Mouse (Mus musculus): ENCODE data around the gene Arg1. TPM values are rescaled to one million over a fixed set of nuclear protein-coding genes. Genes with fewer than 3 reads are reported as not detected.

Arg1 gene
- polyA plus RNA-seq, 1 experiment, result 0.23 TPM

DNA sequence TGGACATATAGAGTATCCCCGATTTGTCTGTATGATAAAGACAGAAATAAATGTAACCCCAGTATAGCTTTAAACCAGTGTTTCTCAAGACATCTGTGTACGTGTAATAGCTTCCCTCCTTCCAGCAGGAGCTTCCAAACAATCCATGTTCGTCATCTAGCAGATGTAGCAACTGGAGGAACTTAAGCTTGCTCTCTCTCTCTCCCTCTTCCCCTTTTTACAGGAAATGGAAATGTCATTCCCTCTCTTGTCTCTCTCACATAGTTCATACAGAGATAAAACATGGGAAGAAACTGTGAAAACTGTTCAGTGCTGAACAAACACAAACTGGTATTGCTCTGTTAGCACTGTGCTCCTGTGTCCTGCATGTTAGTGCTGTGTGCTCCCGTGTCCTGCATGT lies 22.9 kb upstream of the Arg1 start:
- TF ChIP-seq CTCF (IDR thresholded peaks at IDR 0.05; ENCODE audit: borderline replicate concordance, control insufficient read depth, extremely low read depth, insufficient read depth, low read length, poor library complexity), result no peak
- no peak for TF ChIP-seq POLR2A (IDR thresholded peaks at IDR 0.05; ENCODE audit: control insufficient read depth, extremely low read depth, insufficient read depth, low read length, poor library complexity)
- H3K27me3 ChIP-seq (ENCODE audit: control insufficient read depth, insufficient read depth, low read length), result no peaks in the 10 kb centered on the region
- no peaks in the 10 kb centered on the region for H3K4me1 ChIP-seq (replicated peaks; ENCODE audit: control insufficient read depth, insufficient read depth, low read length)
- WGBS, result 82% methylated on average over 4 of the region's 4 CpGs
- no peak overlapping the region for H3K4me3 ChIP-seq (ENCODE audit: control insufficient read depth, insufficient read depth, low read length)
- H3K27ac ChIP-seq (ENCODE audit: control insufficient read depth, insufficient read depth, low read length), result no peak overlapping the region
- DNase-seq, result no peak
- H3K36me3 ChIP-seq (ENCODE audit: control insufficient read depth, insufficient read depth, low read length), result no peaks in the 10 kb centered on the region

DNA sequence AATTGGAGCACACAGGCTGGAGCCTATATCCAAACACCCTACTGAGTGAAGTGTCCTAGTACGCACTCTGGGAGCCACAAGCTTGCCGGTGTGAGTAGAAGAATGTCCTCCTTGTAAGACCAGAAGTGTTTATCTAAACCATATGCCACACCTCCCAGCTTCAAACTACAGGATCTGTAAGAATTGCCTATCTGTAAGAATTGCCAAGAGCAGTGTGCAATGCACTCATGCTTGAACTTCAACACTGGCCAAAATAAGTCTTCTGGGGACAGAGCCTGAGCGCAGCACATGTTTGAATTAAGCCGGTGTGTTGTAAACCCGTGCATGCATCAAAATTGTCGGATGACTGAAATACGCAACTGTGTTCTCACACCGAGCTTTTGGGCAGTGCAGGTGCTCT lies 21.0 kb upstream of the Arg1 start:
- TF ChIP-seq CTCF (IDR thresholded peaks at IDR 0.05; ENCODE audit: borderline replicate concordance, control insufficient read depth, extremely low read depth, insufficient read depth, low read length, poor library complexity), result no peak
- no peak for TF ChIP-seq POLR2A (IDR thresholded peaks at IDR 0.05; ENCODE audit: control insufficient read depth, extremely low read depth, insufficient read depth, low read length, poor library complexity)
- DNase-seq, result no peak
- WGBS, result 92% methylated on average over 8 of the region's 8 CpGs
- no peak overlapping the region for H3K4me3 ChIP-seq (ENCODE audit: control insufficient read depth, insufficient read depth, low read length)
- no peaks in the 10 kb centered on the region for H3K27me3 ChIP-seq (ENCODE audit: control insufficient read depth, insufficient read depth, low read length)
- no peaks in the 10 kb centered on the region for H3K4me1 ChIP-seq (replicated peaks; ENCODE audit: control insufficient read depth, insufficient read depth, low read length)
- H3K27ac ChIP-seq (ENCODE audit: control insufficient read depth, insufficient read depth, low read length), result no peak overlapping the region
- no peaks in the 10 kb centered on the region for H3K36me3 ChIP-seq (ENCODE audit: control insufficient read depth, insufficient read depth, low read length)

DNA sequence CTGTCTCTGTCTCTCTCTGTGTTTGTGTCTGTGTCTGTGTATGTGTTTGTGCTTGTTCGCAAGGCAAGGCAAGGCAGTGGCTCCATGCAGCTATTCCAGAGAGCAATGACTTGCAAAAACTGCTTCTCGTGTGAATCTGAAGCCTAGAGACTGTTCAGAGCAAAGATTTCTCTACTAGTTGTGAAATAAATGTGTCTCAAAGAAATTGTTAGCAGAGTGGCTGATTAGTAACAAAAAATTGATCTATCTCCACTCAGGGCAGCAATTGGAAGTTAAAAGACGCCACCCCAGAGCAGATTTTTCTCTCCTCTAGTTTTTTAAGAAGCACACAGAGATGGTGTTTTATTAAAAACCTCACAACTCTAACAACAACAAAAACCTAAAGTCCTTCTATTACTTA lies 20.6 kb upstream of the Arg1 start:
- H3K27ac ChIP-seq (ENCODE audit: control insufficient read depth, insufficient read depth, low read length), result no peak overlapping the region
- no peaks in the 10 kb centered on the region for H3K4me1 ChIP-seq (replicated peaks; ENCODE audit: control insufficient read depth, insufficient read depth, low read length)
- H3K4me3 ChIP-seq (ENCODE audit: control insufficient read depth, insufficient read depth, low read length), result no peak overlapping the region
- no peak for TF ChIP-seq CTCF (IDR thresholded peaks at IDR 0.05; ENCODE audit: borderline replicate concordance, control insufficient read depth, extremely low read depth, insufficient read depth, low read length, poor library complexity)
- no peak for TF ChIP-seq POLR2A (IDR thresholded peaks at IDR 0.05; ENCODE audit: control insufficient read depth, extremely low read depth, insufficient read depth, low read length, poor library complexity)
- DNase-seq, result no peak
- WGBS, result 81% methylated on average over 3 of the region's 3 CpGs
- H3K27me3 ChIP-seq (ENCODE audit: control insufficient read depth, insufficient read depth, low read length), result no peaks in the 10 kb centered on the region
- H3K36me3 ChIP-seq (ENCODE audit: control insufficient read depth, insufficient read depth, low read length), result no peaks in the 10 kb centered on the region

DNA sequence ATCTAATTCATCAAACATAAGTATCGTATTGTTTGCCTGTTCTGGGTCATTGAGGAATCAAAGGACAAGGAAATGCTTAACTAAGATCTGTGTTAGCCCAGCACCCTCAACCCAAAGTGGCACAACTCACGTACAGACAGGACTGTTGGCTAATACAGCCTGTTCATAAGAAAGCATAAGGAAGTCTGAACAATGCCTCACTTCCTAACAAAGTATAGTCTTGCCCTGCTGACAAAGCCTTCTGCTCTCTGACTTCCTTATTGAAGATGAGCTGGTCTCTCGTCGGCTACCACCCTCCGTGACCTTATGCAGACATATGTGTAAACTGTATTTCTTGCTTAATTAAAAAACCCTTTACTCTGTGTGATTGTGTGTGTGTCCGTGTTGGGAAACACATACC lies 2.9 kb upstream of the Arg1 start:
- no peak overlapping the region for H3K27ac ChIP-seq (ENCODE audit: control insufficient read depth, insufficient read depth, low read length)
- no peak for DNase-seq
- no peak overlapping the region for H3K4me3 ChIP-seq (ENCODE audit: control insufficient read depth, insufficient read depth, low read length)
- no peak for TF ChIP-seq POLR2A (IDR thresholded peaks at IDR 0.05; ENCODE audit: control insufficient read depth, extremely low read depth, insufficient read depth, low read length, poor library complexity)
- TF ChIP-seq CTCF (IDR thresholded peaks at IDR 0.05; ENCODE audit: borderline replicate concordance, control insufficient read depth, extremely low read depth, insufficient read depth, low read length, poor library complexity), result no peak
- H3K4me1 ChIP-seq (replicated peaks; ENCODE audit: control insufficient read depth, insufficient read depth, low read length), result 0 out of 2 replicates have a peak, but pooled peaks cover 2% of the 10 kb centered on the region
- 81% methylated on average over 6 of the region's 6 CpGs for WGBS
- no peaks in the 10 kb centered on the region for H3K36me3 ChIP-seq (ENCODE audit: control insufficient read depth, insufficient read depth, low read length)
- H3K27me3 ChIP-seq (ENCODE audit: control insufficient read depth, insufficient read depth, low read length), result no peaks in the 10 kb centered on the region

DNA sequence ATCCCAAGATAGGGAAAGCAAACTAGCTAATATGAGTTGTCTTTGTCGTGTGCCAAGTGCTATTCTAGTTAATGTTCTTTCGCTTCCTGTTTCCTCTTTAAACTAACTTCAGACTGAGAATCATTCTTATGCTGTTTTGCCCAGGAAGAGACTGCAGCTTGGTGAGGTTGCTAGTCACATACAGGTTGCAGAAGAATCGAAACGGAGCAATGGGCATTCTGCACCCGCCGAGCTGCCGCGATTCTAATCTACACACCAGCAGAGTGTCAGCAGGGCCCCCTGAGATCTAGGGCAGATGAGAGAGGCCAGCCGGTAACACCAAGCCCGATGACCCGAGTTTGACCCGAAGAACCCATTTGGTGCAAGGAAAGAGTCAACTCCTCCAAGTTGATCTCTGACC lies 788 bp upstream of the Arg1 start:
- TF ChIP-seq POLR2A (IDR thresholded peaks at IDR 0.05; ENCODE audit: control insufficient read depth, extremely low read depth, insufficient read depth, low read length, poor library complexity) (no peak), CTCF (IDR thresholded peaks at IDR 0.05; ENCODE audit: borderline replicate concordance, control insufficient read depth, extremely low read depth, insufficient read depth, low read length, poor library complexity) (no peak)
- 18% methylated on average over 12 of the region's 12 CpGs for WGBS
- Histone ChIP-seq H3K27me3 (ENCODE audit: control insufficient read depth, insufficient read depth, low read length) (no peaks in the 10 kb centered on the region), H3K4me1 (replicated peaks; ENCODE audit: control insufficient read depth, insufficient read depth, low read length) (0 out of 2 replicates have a peak, but pooled peaks cover 2% of the 10 kb centered on the region), H3K4me3 (ENCODE audit: control insufficient read depth, insufficient read depth, low read length) (peak overlapping the region; percentile 33), H3K36me3 (ENCODE audit: control insufficient read depth, insufficient read depth, low read length) (no peaks in the 10 kb centered on the region), H3K27ac (ENCODE audit: control insufficient read depth, insufficient read depth, low read length) (no peak overlapping the region)
- no peak for DNase-seq

DNA sequence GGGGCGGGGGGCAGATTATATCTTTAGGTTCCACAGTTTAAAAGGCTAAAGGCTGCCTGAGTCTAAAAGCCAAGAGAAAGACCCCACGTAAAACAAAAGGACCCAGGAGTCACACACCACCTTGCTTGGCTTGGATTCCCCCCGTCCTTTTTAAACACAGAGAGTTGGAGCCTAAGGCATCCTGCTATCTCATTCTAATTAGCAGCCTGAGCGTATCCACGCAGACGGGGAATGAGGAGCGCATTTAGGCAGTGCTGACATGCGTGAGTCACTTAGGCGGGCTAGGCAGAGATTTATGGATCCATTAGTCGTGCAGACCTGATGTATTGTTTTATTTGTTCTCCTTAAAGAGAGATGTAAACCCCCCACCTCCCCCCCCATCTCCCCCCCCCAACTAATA lies 904 bp downstream of the Arg1 start:
- WGBS, result 94% methylated on average over 10 of the region's 10 CpGs
- no peak for DNase-seq
- H3K27me3 ChIP-seq (ENCODE audit: control insufficient read depth, insufficient read depth, low read length), result no peaks in the 10 kb centered on the region
- 0 out of 2 replicates have a peak, but pooled peaks cover 2% of the 10 kb centered on the region for H3K4me1 ChIP-seq (replicated peaks; ENCODE audit: control insufficient read depth, insufficient read depth, low read length)
- H3K27ac ChIP-seq (ENCODE audit: control insufficient read depth, insufficient read depth, low read length), result no peak overlapping the region
- no peaks in the 10 kb centered on the region for H3K36me3 ChIP-seq (ENCODE audit: control insufficient read depth, insufficient read depth, low read length)
- no peak for TF ChIP-seq POLR2A (IDR thresholded peaks at IDR 0.05; ENCODE audit: control insufficient read depth, extremely low read depth, insufficient read depth, low read length, poor library complexity)
- TF ChIP-seq CTCF (IDR thresholded peaks at IDR 0.05; ENCODE audit: borderline replicate concordance, control insufficient read depth, extremely low read depth, insufficient read depth, low read length, poor library complexity), result no peak
- H3K4me3 ChIP-seq (ENCODE audit: control insufficient read depth, insufficient read depth, low read length), result no peak overlapping the region

DNA sequence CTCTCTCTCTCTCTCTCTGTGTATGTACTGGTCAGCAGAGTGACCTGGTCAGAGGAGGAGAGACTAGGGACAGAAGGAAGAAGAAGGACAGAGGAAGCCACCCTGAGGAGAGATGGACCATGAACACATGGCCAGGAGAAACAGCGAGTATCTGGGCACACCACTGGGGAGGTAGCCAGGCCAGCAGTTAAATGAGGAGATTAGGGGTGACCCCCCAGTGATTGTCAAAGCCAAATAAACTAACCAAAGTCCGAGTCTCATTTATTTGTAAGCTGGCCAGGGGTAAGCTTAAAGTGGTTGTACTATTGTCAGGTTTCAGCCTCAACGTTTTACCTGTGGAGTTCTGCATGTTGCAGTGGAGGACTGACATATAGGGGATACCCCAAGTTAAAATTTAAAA lies 3.0 kb downstream of the Arg1 start:
- no peak for DNase-seq
- TF ChIP-seq CTCF (IDR thresholded peaks at IDR 0.05; ENCODE audit: borderline replicate concordance, control insufficient read depth, extremely low read depth, insufficient read depth, low read length, poor library complexity) (no peak), POLR2A (IDR thresholded peaks at IDR 0.05; ENCODE audit: control insufficient read depth, extremely low read depth, insufficient read depth, low read length, poor library complexity) (no peak)
- H3K36me3 ChIP-seq (ENCODE audit: control insufficient read depth, insufficient read depth, low read length), result no peaks in the 10 kb centered on the region
- H3K4me3 ChIP-seq (ENCODE audit: control insufficient read depth, insufficient read depth, low read length), result no peak overlapping the region
- 91% methylated on average over 3 of the region's 3 CpGs for WGBS
- 0 out of 2 replicates have a peak, but pooled peaks cover 2% of the 10 kb centered on the region for H3K4me1 ChIP-seq (replicated peaks; ENCODE audit: control insufficient read depth, insufficient read depth, low read length)
- no peaks in the 10 kb centered on the region for H3K27me3 ChIP-seq (ENCODE audit: control insufficient read depth, insufficient read depth, low read length)
- H3K27ac ChIP-seq (ENCODE audit: control insufficient read depth, insufficient read depth, low read length), result no peak overlapping the region

Data from thymus, adult 2 months (tissue).